Mouse (Mus musculus) lung, embryonic 14.5 days (tissue): ENCODE measurements around the gene Churc1. TPM values are rescaled to one million over a fixed set of nuclear protein-coding genes. Genes with fewer than 3 reads are reported as not detected.

Experiments
- ATAC-seq: fragments of 200-750 bp; cut with Nextera tagmentation; 2 replicates; pipeline ENCODE4 v1.8.0; 2017; ENCODE audit warnings: mild to moderate bottlenecking, moderate TSS enrichment, moderate library complexity; ENCODE audit not compliant: insufficient read depth
- DNase-seq: peaks from one replicate; pipeline ENCODE4 v3.0.0-alpha.2; 2015
- H3K27ac ChIP-seq: fragments of 300-500 bp; sonication (generic); 2 replicates; pipeline ENCODE4 v1.5.1; 2014; ENCODE audit warnings: low read depth, mild to moderate bottlenecking, moderate library complexity
- H3K27me3 ChIP-seq: fragments of 300-500 bp; sonication (generic); 2 replicates; pipeline ENCODE4 v1.6.1; 2014; ENCODE audit warnings: low read length, control low read depth; ENCODE audit not compliant: insufficient read depth
- H3K36me3 ChIP-seq: fragments of 300-500 bp; sonication (generic); 2 replicates; pipeline ENCODE4 v1.6.1; 2014; ENCODE audit warnings: control low read depth; ENCODE audit not compliant: insufficient read depth
- H3K4me1 ChIP-seq: fragments of 300-500 bp; sonication (generic); 2 replicates; pipeline ENCODE4 v1.6.1; 2014; ENCODE audit warnings: antibody characterized with exemption, control low read depth; ENCODE audit not compliant: insufficient read depth
- H3K4me2 ChIP-seq: fragments of 300-500 bp; sonication (generic); 2 replicates; pipeline ENCODE4 v1.6.1; 2014; ENCODE audit warnings: mild to moderate bottlenecking
- H3K4me3 ChIP-seq: fragments of 300-500 bp; sonication (generic); 2 replicates; pipeline ENCODE4 v1.5.1; 2014; ENCODE audit warnings: low read depth, low read length
- H3K9ac ChIP-seq: fragments of 300-500 bp; sonication (generic); 2 replicates; pipeline ENCODE4 v1.6.1; 2014
- H3K9me3 ChIP-seq: fragments of 300-500 bp; sonication (generic); 2 replicates; pipeline ENCODE4 v1.6.1; 2016; ENCODE audit warnings: low read depth, low read length, control low read depth
- CTCF ChIP-seq: IDR thresholded peaks from 2 replicates; pipeline ENCODE4 v1.5.1; 2016; ENCODE audit warnings: antibody characterized with exemption, low read depth
- WGBS: fragments of 180-500 bp; shearing (Covaris S2); extraction: QIAGEN DNeasy Blood & Tissue Kit; methylation state at CpG from one replicate; pipeline ENCODE4 v1.1.7; 2014; 5-methylcytosine and 5-hydroxymethylcytosine counted together
- polyA plus RNA-seq: library from polyadenylated mRNA; unstranded; fragments of >200 nt; fragmentation: Nextera tagmentation; extraction: Ambion mirVana; gene quantifications from 2 replicates; pipeline ENCODE4 v1.2.1, GENCODE M21; 2014

Gene Churc1
- polyA plus RNA-seq, 1 experiment from 2014 or later, result 137 TPM

DNA sequence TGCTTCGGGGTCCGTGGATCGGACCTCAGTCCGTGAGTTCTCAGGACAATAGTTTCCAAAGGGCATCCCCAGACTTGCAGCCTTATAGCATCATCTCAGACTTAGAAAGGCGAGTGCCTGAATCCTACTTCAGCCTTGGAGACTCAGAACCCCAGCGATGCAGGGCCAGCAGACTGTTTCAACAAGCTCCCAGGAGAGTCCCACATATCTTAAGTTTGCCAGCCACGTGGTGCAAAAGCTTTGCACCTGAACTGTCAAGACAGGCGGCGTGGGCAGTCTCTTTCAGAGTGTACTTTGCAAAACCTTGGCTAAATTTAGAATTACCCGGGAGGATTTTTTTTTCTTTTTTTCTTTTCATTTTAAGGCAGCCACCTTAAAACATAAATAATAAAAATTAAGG lies 42.5 kb downstream of the Churc1 start:
- no peak for TF ChIP-seq CTCF
- H3K27me3 ChIP-seq, result no peaks in the 10 kb centered on the region
- no peak overlapping the region for H3K4me3 ChIP-seq
- no peak overlapping the region for H3K4me2 ChIP-seq
- 0 out of 2 replicates have a peak, but pooled peaks cover 2% of the 10 kb centered on the region for H3K36me3 ChIP-seq
- H3K9ac ChIP-seq, result no peak overlapping the region
- no peaks in the 10 kb centered on the region for H3K9me3 ChIP-seq
- no peak for ATAC-seq
- WGBS, result 68% methylated on average over 10 of the region's 10 CpGs
- H3K27ac ChIP-seq, result no peak overlapping the region
- no peak for DNase-seq
- H3K4me1 ChIP-seq, result no peaks in the 10 kb centered on the region

DNA sequence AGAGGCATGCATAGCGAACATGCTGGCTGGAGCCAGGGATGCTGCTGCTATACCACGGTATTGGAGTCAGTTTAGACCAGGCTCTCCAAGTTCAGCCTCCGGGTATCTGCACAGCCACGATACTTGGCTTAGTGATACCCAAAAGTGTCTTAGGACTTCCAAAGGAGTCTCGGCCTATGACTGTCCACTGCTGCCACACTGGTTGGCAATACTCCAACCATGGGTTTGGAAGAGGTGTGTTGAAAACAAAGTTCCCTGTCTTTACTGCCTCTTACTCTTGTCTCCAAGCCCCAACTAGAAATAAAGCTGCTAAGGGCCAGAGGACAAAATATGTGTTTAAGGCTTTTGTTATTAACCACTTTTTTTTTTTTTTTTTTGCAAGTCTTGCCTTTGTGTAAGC lies 45.2 kb downstream of the Churc1 start:
- ATAC-seq (no peak), DNase-seq (no peak)
- H3K4me2 ChIP-seq, result no peak overlapping the region
- no peak overlapping the region for H3K9ac ChIP-seq
- no peak for TF ChIP-seq CTCF
- no peaks in the 10 kb centered on the region for H3K36me3 ChIP-seq
- H3K27ac ChIP-seq, result no peak overlapping the region
- no peaks in the 10 kb centered on the region for H3K27me3 ChIP-seq
- no peak overlapping the region for H3K4me3 ChIP-seq
- no peaks in the 10 kb centered on the region for H3K9me3 ChIP-seq
- no peaks in the 10 kb centered on the region for H3K4me1 ChIP-seq
- 78% methylated on average over 5 of the region's 5 CpGs for WGBS

DNA sequence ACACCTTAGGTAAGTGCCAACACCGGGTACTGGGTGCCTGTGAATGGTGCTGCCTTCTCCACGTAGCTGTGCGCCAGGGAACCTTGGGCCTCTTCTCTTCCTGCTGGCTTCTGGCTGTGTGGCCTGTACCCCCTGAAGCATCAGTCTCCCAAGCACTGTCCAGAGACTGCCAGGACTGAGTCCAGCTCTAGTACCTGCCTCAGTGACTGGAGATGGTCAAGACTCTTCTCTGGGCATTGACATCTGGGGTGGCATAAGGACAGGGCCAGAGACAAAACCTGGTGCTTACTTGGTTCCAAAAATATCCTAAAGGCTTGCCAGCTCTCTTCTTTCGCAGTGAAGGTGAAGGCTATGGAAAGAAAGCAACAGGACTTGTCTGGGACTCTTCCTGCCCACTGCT lies 45.7 kb downstream of the Churc1 start:
- ATAC-seq, result no peak
- WGBS, result 89% methylated on average over 4 of the region's 4 CpGs

DNA sequence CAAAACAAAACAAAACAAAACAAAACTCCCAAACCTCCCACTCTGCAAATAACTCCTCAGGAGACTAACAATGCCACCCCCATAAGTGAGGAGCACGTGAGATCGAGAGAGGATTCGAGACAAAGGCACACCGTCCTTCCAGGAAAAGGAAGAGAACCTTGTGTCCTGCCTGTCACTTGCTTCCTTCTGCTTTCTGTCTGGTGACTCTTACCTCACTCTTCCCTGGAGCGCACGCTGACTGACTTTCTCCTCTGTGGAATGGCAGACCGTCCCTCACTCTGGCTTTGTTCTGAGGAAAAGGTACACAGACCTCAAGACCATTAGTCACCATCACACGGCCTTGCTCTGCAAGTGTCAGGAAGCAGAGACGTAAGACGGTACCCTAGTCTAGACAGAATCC lies 48.2 kb downstream of the Churc1 start:
- ATAC-seq (no peak), DNase-seq (no peak)
- Histone ChIP-seq H3K9me3 (no peaks in the 10 kb centered on the region), H3K4me2 (no peak overlapping the region), H3K4me3 (no peak overlapping the region), H3K9ac (no peak overlapping the region), H3K4me1 (peaks cover 3% of the 10 kb centered on the region; the same call in 1 of the 2 replicates), H3K36me3 (no peaks in the 10 kb centered on the region), H3K27ac (no peak overlapping the region), H3K27me3 (no peaks in the 10 kb centered on the region)
- WGBS, result 51% methylated on average over 10 of the region's 10 CpGs
- TF ChIP-seq CTCF, result no peak

More for the DNA sequence above, 45.7 kb downstream of the Churc1 start:
- no peaks in the 10 kb centered on the region for H3K9me3 ChIP-seq
- H3K36me3 ChIP-seq, result no peaks in the 10 kb centered on the region
- DNase-seq, result no peak
- H3K4me3 ChIP-seq, result no peak overlapping the region
- H3K9ac ChIP-seq, result no peak overlapping the region
- no peaks in the 10 kb centered on the region for H3K27me3 ChIP-seq
- TF ChIP-seq CTCF, result no peak
- H3K4me1 ChIP-seq, result no peaks in the 10 kb centered on the region
- no peak overlapping the region for H3K4me2 ChIP-seq
- no peak overlapping the region for H3K27ac ChIP-seq

DNA sequence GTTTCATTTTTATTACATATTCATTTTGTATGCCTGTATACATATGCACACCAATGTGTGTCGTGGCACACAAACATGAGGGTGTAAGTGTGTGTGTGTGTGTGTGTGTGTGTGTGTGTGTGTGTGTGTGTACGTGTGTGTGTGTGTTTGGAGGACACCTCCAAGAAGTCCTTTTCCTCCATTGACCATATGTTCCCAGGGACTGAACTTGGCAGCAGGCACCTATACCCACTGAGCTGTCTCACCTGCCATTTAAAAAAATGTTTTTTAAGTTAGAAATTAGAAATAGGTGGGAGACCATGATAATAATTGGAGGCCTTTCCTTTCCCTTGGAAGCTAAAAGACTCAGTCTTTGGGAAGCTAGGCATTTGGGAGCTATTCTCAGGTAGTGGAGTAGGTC lies 48.8 kb downstream of the Churc1 start:
- WGBS, result 83% methylated on average over 2 of the region's 2 CpGs
- Histone ChIP-seq H3K27me3 (no peaks in the 10 kb centered on the region), H3K9me3 (no peaks in the 10 kb centered on the region), H3K4me1 (peaks cover 7% of the 10 kb centered on the region; the same call in 1 of the 2 replicates), H3K9ac (no peak overlapping the region), H3K36me3 (no peaks in the 10 kb centered on the region), H3K4me3 (no peak overlapping the region), H3K4me2 (no peak overlapping the region), H3K27ac (no peak overlapping the region)
- ATAC-seq (no peak), DNase-seq (no peak)
- TF ChIP-seq CTCF, result no peak

DNA sequence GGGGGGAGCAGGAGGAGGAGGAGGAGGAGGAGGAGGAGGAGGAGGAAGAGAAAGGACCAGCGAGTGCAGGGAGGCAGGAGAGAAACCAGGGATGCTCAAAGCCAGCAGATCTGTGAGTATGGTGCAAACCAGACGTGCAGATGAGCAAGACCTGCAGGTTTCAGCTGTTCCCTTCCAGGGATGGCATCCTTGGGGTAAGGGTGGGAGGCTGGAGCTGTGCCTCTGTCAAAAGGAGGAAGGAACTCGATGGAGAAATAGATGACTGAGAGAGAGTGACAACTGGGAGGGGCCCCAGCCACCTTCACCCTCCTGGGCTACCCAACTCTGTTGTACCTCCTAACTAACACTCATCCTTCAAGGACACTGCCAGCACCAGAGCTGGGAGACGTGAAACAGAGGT lies 51.4 kb downstream of the Churc1 start:
- Histone ChIP-seq H3K9ac (no peak overlapping the region), H3K36me3 (no peaks in the 10 kb centered on the region), H3K4me1 (peaks cover 25% of the 10 kb centered on the region), H3K4me3 (no peak overlapping the region), H3K9me3 (no peaks in the 10 kb centered on the region), H3K4me2 (no peak overlapping the region), H3K27ac (peak overlapping the region; percentile 94; the same call in 1 of the 2 replicates), H3K27me3 (no peaks in the 10 kb centered on the region)
- DNase-seq (no peak), ATAC-seq (no peak)
- 40% methylated on average over 4 of the region's 4 CpGs for WGBS
- no peak for TF ChIP-seq CTCF

DNA sequence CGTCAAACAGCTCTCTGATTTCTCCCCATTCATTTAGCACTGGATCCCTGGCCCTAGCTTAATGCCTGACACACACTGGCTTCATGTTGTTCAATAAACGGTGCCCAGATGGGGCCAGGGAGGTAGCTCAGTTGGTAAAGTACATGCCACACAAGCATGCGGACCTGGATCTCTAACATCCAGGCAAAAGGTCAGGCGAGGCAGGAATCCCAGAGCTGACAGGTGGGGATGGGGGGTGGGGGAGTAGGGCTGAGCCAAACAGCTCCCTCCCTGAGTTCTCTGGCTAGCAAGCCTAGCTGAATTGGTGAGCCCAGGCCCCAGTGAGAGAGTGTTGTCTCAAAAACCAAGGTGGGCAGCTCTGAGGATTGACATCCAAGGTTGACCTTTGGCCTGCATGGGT lies 51.8 kb downstream of the Churc1 start:
- 39% methylated on average over 4 of the region's 4 CpGs for WGBS
- DNase-seq, result no peak
- no peak for TF ChIP-seq CTCF
- no peak overlapping the region for H3K4me3 ChIP-seq
- H3K36me3 ChIP-seq, result no peaks in the 10 kb centered on the region
- no peaks in the 10 kb centered on the region for H3K9me3 ChIP-seq
- H3K9ac ChIP-seq, result no peak overlapping the region
- no peak for ATAC-seq
- no peaks in the 10 kb centered on the region for H3K27me3 ChIP-seq
- H3K4me2 ChIP-seq, result peak overlapping the region; percentile 35
- H3K27ac ChIP-seq, result peak overlapping the region; percentile 94
- H3K4me1 ChIP-seq, result peaks cover 25% of the 10 kb centered on the region

DNA sequence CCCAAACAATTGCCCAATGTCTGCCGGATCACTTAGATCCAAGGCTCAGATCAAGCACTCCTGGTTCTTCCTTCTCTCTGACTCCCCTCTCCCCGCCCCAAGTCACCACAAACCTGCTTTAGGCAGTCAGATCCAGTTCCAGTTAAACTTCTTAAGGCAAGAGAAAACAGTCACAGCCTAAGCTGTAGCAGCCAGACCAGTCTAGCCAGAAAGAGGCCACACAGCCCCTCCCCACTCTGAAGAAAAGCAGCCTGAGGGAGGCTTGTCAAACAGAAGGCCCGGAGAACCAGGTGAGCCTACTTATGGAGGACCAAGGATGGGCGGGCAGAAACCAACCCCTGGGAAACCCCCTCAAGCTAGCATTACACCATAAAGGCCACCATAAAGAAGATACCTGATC lies 52.8 kb downstream of the Churc1 start:
- peak overlapping the region; percentile 35 for H3K4me2 ChIP-seq
- H3K9ac ChIP-seq, result no peak overlapping the region
- H3K4me3 ChIP-seq, result no peak overlapping the region
- H3K27ac ChIP-seq, result peak overlapping the region; percentile 94
- H3K9me3 ChIP-seq, result no peaks in the 10 kb centered on the region
- peak; percentile 80 for DNase-seq
- no peaks in the 10 kb centered on the region for H3K36me3 ChIP-seq
- ATAC-seq, result peak; percentile 71
- WGBS, result 61% methylated on average over 4 of the region's 4 CpGs
- H3K4me1 ChIP-seq, result peaks cover 30% of the 10 kb centered on the region
- no peaks in the 10 kb centered on the region for H3K27me3 ChIP-seq
- TF ChIP-seq CTCF, result no peak
